Mouse (Mus musculus) olfactory bulb, adult 2 months (tissue): Measurements from ENCODE around the gene Rnf113a2.

Experiments
- CTCF ChIP-seq: fragments of 200-500 bp; IDR thresholded peaks from 2 replicates; pipeline ENCODE4 v1.5.1; 2012; ENCODE audit warnings: low read depth, mild to moderate bottlenecking, low read length, moderate library complexity; ENCODE audit not compliant: insufficient read depth
- POLR2A ChIP-seq: fragments of 200-500 bp; IDR thresholded peaks from 2 replicates; pipeline ENCODE4 v1.6.1; 2012; ENCODE audit warnings: mild to moderate bottlenecking, low read depth, low read length, moderate library complexity; ENCODE audit not compliant: insufficient read depth

GRCm38 (mm10) chr12:84416834-84417604 is at the start of gene Rnf113a2:
- no peak for TF ChIP-seq CTCF
- TF ChIP-seq POLR2A = peak; percentile 68; the same call in 1 of the 2 replicates
